Mouse (Mus musculus): ENCODE measurements at regions not wholly inside any gene's neighbourhood (a gene's known extent, or its start where the extent isn't known, plus 50 kb on each side); places are given as distances from the start of the nearest gene placed in this dataset.
A peak's percentile ranks its signal among the peaks of the same experiment; 100 is the strongest.

- TF ChIP-seq JUND (conservative IDR thresholded peaks at IDR 0.05; ENCODE audit: low read depth, low read length), result no peak
- no peak for TF ChIP-seq MAX (IDR thresholded peaks at IDR 0.05; ENCODE audit: low read length)
- TF ChIP-seq MEF2A (IDR thresholded peaks at IDR 0.05; ENCODE audit: borderline replicate concordance, low read depth, low read length), result no peak; the same call in 1 of the 2 replicates
- no peak for TF ChIP-seq CTCF (conservative IDR thresholded peaks at IDR 0.05 in 1 of 2, IDR thresholded peaks at IDR 0.05 in 1 of 2; ENCODE audit: low read depth in 2 of 2, low read length in 2 of 2)
- no peak for TF ChIP-seq PAX5 (IDR thresholded peaks at IDR 0.05; ENCODE audit: low read length)
- peak; percentile 44; the same call in 1 of the 2 replicates for TF ChIP-seq MAFK (IDR thresholded peaks at IDR 0.05; ENCODE audit: insufficient replicate concordance, low read length)
- no peak for TF ChIP-seq ZC3H11A (IDR thresholded peaks at IDR 0.05; ENCODE audit: low read depth, low read length)
- no peak for TF ChIP-seq POLR2A (IDR thresholded peaks at IDR 0.05; ENCODE audit: low read depth, low read length)
Measured at GRCm38 (mm10) chr1:179863420-179863819, 59.9 kb upstream of the Ahctf1 start.
